Mouse (Mus musculus) megakaryocyte, embryonic 14.5 days (primary cell): ENCODE measurements around the gene Naaladl1.

Experiments
- FLI1 ChIP-seq: IDR thresholded peaks from 2 replicates; pipeline ENCODE4 v1.6.1; 2012; ENCODE audit warnings: low read length, inconsistent platforms, mixed read lengths
- GATA1 ChIP-seq: IDR thresholded peaks from 3 replicates; pipeline ENCODE4 v1.6.1; 2012; ENCODE audit warnings: mixed read lengths, low read length, inconsistent platforms, borderline replicate concordance

DNA sequence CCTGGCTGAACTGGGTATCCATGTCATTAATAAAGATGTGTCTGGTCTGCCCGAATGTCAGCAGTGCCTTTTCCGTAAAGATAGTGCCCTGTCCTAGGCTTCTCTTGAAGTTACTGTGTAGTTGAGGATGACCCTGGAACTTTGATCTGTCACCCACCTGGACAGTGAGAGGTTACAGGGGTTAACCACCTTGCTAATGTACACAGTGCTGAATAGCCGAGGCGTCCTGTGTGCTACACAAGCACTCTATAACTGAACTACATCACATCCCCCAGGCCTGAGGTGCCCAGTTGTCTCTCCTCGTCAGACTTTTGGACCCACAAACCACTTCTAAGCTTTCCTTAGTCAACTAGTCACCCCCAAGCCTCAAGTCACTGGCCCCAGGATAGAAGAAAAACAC is 43.2 kb upstream of the Naaladl1 start:
- TF ChIP-seq FLI1 (no peak), GATA1 (no peak)
